Mouse (Mus musculus): ENCODE data around the gene C1qtnf5. TPM values are rescaled to one million over a fixed set of nuclear protein-coding genes. Genes with fewer than 3 reads are reported as not detected.
"Not testable (repeated sequence)": the region's sequence is repeated elsewhere in the genome, so short reads cannot be mapped to it uniquely, and the experiment has no call there.

The C1qtnf5 gene
- polyA plus RNA-seq, 1 experiment from 2014 or later: 5.7 TPM

DNA sequence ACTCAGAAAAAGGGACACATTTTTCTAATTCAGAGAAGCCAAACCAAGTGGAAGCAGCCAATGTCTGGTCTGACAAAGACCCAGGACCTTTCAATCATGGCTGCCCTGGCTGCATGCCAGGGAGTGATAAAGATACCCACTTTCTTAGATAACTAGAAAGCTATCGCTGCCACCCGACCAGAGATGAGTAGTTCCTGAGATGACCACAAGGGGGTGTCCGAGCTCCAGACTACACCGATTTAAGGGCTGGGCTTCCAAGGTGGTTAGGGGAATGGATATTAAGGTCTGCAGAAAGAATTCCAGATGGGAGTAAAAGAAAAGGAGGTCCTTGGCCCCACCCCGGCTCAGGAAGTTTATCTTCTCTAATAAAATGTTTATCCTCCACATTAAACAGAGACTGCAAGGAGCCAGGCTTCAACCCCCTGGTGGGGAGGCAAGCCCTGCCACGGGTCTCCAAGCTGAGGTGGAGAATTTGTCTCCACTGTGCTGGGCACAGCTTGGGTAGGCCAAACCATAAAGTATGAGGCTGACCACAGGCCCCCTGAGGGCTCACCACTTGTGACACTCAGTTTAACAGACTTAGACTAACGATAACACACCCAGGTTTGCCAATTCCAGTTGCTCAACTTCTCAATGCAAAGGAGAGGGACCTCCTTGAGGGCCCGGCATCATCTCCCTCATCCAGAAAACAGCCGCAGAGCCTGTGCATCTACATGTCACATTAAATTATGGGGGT is 2.5 kb downstream of the C1qtnf5 start:
- Histone ChIP-seq H3K4me3 (ENCODE audit: low read length) (peak overlapping the region; percentile 22), H3K27ac (ENCODE audit: low read length) (0 out of 2 replicates have a peak overlapping the region, but pooled peaks have one; percentile 4)
- WGBS: 21% methylated on average over 9 of the region's 9 CpGs

DNA sequence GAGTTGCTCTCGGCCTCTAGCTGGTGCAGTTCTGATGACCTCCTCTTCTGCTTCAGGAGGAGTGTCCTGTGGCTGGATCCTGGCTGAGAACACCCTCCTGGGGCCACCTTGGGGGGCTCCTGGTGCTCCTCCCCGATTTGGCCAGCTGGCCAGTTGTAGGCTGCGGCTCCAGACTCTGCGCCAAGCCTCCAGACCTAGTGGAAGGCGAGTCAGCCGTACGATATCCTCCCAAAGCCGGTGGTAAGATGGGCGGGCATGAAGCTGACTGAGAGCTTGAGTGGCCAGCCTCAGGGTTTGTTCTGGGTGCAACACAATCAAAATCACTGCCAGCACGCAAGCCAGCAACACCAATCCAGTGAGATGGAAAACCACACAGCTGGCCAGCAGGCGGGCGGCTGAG is 4.9 kb downstream of the C1qtnf5 start:
- ATAC-seq (ENCODE audit: low FRiP score, low TSS enrichment); H3K9me3 ChIP-seq (ENCODE audit: low read length); H3K9ac ChIP-seq (replicated peaks; ENCODE audit: low read length); H3K27me3 ChIP-seq (ENCODE audit: insufficient read depth, low read length); H3K36me3 ChIP-seq (ENCODE audit: insufficient read depth, low read length); H3K27ac ChIP-seq (ENCODE audit: low read length): not testable (repeated sequence)
- 49% methylated on average over 10 of the region's 12 CpGs for WGBS
- Histone ChIP-seq H3K4me1 (ENCODE audit: insufficient read depth, low read length) (peaks cover 44% of the 10 kb centered on the region), H3K4me3 (ENCODE audit: low read length) (peak overlapping the region; percentile 83; the same call in 1 of the 2 replicates), H3K4me2 (replicated peaks; ENCODE audit: low read depth, low read length) (peak overlapping the region; percentile 52)

More for the DNA sequence above, 2.5 kb downstream of the C1qtnf5 start:
- H3K4me1 ChIP-seq (ENCODE audit: insufficient read depth, low read length): peaks cover 57% of the 10 kb centered on the region
- peaks cover 17% of the 10 kb centered on the region for H3K36me3 ChIP-seq (ENCODE audit: insufficient read depth, low read length)
- H3K9me3 ChIP-seq (ENCODE audit: low read length): no peaks in the 10 kb centered on the region
- peak overlapping the region; percentile 47 for H3K4me2 ChIP-seq (replicated peaks; ENCODE audit: low read depth, low read length)
- no peak for ATAC-seq (ENCODE audit: low FRiP score, low TSS enrichment)
- no peaks in the 10 kb centered on the region for H3K27me3 ChIP-seq (ENCODE audit: insufficient read depth, low read length)
- H3K9ac ChIP-seq (replicated peaks; ENCODE audit: low read length): peak overlapping the region; percentile 48

DNA sequence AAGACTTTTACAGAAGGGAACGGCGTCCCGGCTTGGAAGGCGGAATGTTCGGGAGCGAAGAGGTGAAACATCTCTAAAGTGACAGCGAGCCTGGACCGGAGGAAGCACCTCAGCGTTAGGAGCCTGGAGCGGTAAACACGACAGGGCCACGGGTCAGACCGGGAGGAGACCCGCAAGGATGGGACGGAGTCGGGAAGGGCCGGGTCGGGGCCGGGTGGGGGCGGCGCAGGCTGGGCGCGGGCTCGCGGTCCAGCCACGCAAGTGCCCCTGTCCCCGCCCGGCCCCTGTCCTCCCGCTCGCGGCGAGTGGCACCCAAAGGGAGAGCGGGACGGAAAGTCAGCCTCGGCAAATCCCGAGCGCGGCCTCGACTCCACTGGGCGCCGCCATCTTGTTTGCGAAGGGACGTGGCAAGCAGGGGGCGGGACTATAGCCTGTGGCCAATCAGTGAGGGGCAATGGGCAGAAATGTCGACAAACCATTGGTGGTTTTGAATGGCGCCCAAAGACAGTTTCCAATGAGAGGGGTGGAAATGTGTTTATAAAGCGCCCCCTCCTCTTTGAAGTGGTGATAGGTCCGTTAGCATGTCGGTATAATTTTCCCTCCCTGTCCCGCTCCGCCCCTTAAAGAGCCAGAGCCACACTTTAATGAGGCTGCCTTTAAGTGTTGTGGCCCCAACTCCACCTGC is 6.2 kb downstream of the C1qtnf5 start, which contains the start of the genes Gm49380 and Rnf26:
Gm49380 (minus strand) TSS at position 396 of the 685 bp plus-strand sequence.
Rnf26 (minus strand) TSS at position 413 of the 685 bp plus-strand sequence.
- Histone ChIP-seq H3K27me3 (ENCODE audit: insufficient read depth, low read length) (no peaks in the 10 kb centered on the region), H3K4me2 (replicated peaks; ENCODE audit: low read depth, low read length) (peak within 1 kb of the TSS; percentile 52), H3K9me3 (ENCODE audit: low read length) (no peaks in the 10 kb centered on the region), H3K9ac (replicated peaks; ENCODE audit: low read length) (peak within 1 kb of the TSS; percentile 90), H3K4me1 (ENCODE audit: insufficient read depth, low read length) (peaks cover 30% of the 10 kb centered on the region), H3K4me3 (ENCODE audit: low read length) (peak within 1 kb of the TSS; percentile 83), H3K36me3 (ENCODE audit: insufficient read depth, low read length) (peaks cover 6% of the 10 kb centered on the region), H3K27ac (ENCODE audit: low read length) (peak within 1 kb of the TSS; percentile 82)
- ATAC-seq (ENCODE audit: low FRiP score, low TSS enrichment): peak; percentile 94
- under 1% methylated on average over 51 of the region's 51 CpGs for WGBS

DNA sequence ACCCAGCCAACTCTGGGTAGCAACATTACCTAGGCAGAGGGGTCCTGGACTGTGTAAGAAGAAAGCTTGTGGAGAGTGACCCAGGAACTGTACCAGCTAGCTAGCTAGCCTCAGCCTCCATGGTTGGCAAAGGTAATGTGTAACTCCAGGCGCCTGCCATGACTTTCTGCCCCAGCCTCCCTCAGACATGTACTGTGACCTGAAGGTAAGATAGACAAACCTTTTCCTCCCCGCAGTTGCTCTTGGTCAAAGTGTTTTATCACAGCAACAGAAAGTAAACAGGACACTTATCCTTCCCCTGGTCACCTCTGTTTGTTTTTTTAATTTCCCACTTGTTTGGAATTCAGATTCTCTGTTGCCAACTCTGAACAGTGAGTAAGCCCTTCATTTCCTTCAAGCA is 7.4 kb downstream of the C1qtnf5 start:
- WGBS: 88% methylated on average over 2 of the region's 2 CpGs
- Histone ChIP-seq H3K4me1 (ENCODE audit: insufficient read depth, low read length) (peaks cover 18% of the 10 kb centered on the region), H3K9ac (replicated peaks; ENCODE audit: low read length) (no peak overlapping the region), H3K4me2 (replicated peaks; ENCODE audit: low read depth, low read length) (no peak overlapping the region), H3K9me3 (ENCODE audit: low read length) (no peaks in the 10 kb centered on the region), H3K36me3 (ENCODE audit: insufficient read depth, low read length) (peaks cover 6% of the 10 kb centered on the region), H3K27ac (ENCODE audit: low read length) (no peak overlapping the region), H3K27me3 (ENCODE audit: insufficient read depth, low read length) (no peaks in the 10 kb centered on the region), H3K4me3 (ENCODE audit: low read length) (no peak overlapping the region)
- no peak for ATAC-seq (ENCODE audit: low FRiP score, low TSS enrichment)

DNA sequence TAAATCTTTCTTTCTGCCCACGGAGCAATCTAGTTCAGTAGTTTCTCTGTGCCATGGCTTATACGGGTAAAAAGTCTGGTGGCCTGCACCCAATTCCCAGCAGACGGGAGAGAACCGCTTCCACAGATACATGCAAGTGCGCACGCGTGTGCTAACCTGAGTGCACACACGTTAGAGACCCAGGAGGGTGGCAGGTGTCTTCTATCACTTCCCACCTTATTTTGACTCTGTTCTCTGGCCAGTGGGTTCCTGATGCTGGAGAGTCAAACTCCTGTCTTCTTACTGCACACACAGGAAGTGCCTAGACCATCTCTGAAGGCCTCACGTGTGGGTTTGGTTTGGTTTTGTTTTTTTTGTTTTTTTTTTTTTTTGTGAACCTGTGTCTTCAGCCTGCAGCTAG is 8.6 kb downstream of the C1qtnf5 start:
- ATAC-seq (ENCODE audit: low FRiP score, low TSS enrichment): no peak
- Histone ChIP-seq H3K36me3 (ENCODE audit: insufficient read depth, low read length) (no peaks in the 10 kb centered on the region), H3K4me1 (ENCODE audit: insufficient read depth, low read length) (peaks cover 7% of the 10 kb centered on the region), H3K27me3 (ENCODE audit: insufficient read depth, low read length) (no peaks in the 10 kb centered on the region), H3K4me2 (replicated peaks; ENCODE audit: low read depth, low read length) (no peak overlapping the region), H3K27ac (ENCODE audit: low read length) (no peak overlapping the region), H3K4me3 (ENCODE audit: low read length) (no peak overlapping the region), H3K9me3 (ENCODE audit: low read length) (no peaks in the 10 kb centered on the region), H3K9ac (replicated peaks; ENCODE audit: low read length) (no peak overlapping the region)
- 85% methylated on average over 9 of the region's 9 CpGs for WGBS

DNA sequence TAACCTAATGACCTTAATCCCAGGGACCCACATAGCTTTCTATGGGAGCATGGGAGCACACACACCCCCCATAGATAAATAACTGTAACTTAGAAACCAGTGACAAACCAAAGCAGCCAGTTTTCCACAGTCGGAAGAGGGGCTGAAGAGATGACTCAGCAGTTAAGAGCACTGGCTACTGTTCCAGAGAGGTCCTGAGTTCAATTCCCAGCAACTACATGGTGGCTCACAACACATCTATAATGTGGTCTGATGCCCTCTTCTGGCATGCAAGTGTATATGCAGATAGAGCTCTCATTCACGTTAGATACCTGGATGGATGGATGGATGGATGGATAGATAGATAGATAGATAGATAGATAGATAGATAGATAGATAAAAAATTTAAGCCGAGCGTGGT is 9.1 kb downstream of the C1qtnf5 start:
- H3K9me3 ChIP-seq (ENCODE audit: low read length): no peaks in the 10 kb centered on the region
- 90% methylated on average over 4 of the region's 4 CpGs for WGBS
- peaks cover 4% of the 10 kb centered on the region; the same call in 1 of the 2 replicates for H3K4me1 ChIP-seq (ENCODE audit: insufficient read depth, low read length)
- H3K4me3 ChIP-seq (ENCODE audit: low read length): no peak overlapping the region
- no peaks in the 10 kb centered on the region for H3K36me3 ChIP-seq (ENCODE audit: insufficient read depth, low read length)
- no peak overlapping the region for H3K27ac ChIP-seq (ENCODE audit: low read length)
- no peak for ATAC-seq (ENCODE audit: low FRiP score, low TSS enrichment)
- no peak overlapping the region for H3K4me2 ChIP-seq (replicated peaks; ENCODE audit: low read depth, low read length)
- no peaks in the 10 kb centered on the region for H3K27me3 ChIP-seq (ENCODE audit: insufficient read depth, low read length)
- no peak overlapping the region for H3K9ac ChIP-seq (replicated peaks; ENCODE audit: low read length)

DNA sequence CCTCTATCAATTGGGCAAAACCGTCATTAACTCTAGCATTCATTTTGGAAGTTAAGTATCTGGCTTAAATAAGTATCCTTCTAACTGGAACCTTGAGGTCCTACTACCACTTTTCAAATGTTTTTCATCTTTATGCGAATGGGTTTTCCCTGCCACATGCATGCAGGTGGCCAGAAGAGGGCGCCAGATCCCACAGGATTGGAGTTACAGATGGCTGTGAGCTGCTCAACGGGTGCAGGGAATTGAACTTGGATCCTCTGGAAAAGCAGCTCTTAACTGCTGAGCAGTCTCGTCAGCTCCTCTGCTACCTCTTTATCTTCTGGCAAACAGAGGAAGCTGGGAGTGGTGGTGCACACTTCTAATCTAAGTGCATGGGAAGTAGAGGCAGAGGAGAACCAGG is 12.0 kb downstream of the C1qtnf5 start:
- 55% methylated on average over 5 of the region's 5 CpGs for WGBS
- Histone ChIP-seq H3K4me2 (replicated peaks; ENCODE audit: low read depth, low read length) (no peak overlapping the region), H3K36me3 (ENCODE audit: insufficient read depth, low read length) (no peaks in the 10 kb centered on the region), H3K4me1 (ENCODE audit: insufficient read depth, low read length) (no peaks in the 10 kb centered on the region), H3K27me3 (ENCODE audit: insufficient read depth, low read length) (no peaks in the 10 kb centered on the region), H3K27ac (ENCODE audit: low read length) (no peak overlapping the region), H3K9ac (replicated peaks; ENCODE audit: low read length) (no peak overlapping the region), H3K4me3 (ENCODE audit: low read length) (no peak overlapping the region), H3K9me3 (ENCODE audit: low read length) (no peaks in the 10 kb centered on the region)
- ATAC-seq (ENCODE audit: low FRiP score, low TSS enrichment): no peak

DNA sequence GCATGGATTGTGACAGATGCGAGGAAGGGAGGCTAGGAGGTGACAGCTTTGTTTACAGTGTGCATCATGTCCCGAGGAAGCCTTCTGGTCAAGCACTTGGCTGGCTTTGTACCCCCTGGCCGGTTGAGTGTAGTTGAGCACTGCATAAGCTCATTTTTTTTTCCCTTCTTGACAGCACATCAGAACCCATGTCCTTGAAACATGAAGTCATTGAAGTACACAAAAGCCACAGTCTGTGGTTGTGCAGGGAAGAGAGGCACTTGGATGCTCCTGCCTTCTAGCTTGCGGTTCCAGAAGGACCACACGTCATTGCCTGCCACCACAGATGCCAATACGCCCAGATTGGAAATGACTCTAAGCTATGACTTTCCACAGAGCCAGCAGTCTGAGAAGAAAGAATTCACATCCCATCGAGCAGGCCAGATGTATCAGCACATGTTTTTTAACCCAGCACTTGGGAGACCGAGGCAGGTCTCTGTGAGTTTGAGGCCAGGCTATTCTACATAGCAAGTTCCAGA is 13.0 kb downstream of the C1qtnf5 start:
- no peak overlapping the region for H3K4me3 ChIP-seq (ENCODE audit: low read length)
- WGBS: 75% methylated on average over 8 of the region's 8 CpGs
- no peaks in the 10 kb centered on the region for H3K27me3 ChIP-seq (ENCODE audit: insufficient read depth, low read length)
- no peaks in the 10 kb centered on the region for H3K36me3 ChIP-seq (ENCODE audit: insufficient read depth, low read length)
- no peaks in the 10 kb centered on the region for H3K9me3 ChIP-seq (ENCODE audit: low read length)
- no peak overlapping the region for H3K4me2 ChIP-seq (replicated peaks; ENCODE audit: low read depth, low read length)
- H3K9ac ChIP-seq (replicated peaks; ENCODE audit: low read length): no peak overlapping the region
- ATAC-seq (ENCODE audit: low FRiP score, low TSS enrichment): no peak
- no peak overlapping the region for H3K27ac ChIP-seq (ENCODE audit: low read length)
- H3K4me1 ChIP-seq (ENCODE audit: insufficient read depth, low read length): peaks cover 4% of the 10 kb centered on the region

DNA sequence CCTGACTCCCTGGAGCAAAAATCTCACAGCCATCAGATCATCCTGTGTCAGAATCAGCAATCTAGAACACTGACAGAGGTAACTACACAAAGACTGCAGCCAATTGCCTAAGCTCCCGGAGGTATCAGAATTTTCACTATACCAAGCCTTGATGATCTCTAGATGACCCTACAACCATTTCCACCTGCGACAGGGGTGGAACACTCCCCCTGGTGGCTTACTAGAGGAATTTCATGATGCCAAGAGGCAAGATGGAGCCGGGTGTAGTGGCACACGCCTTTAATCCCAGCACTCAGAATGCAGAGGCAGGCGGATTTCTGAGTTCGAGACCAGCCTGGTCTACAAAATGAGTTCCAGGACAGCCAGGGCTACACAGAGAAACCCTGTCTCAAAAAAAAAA is 17.3 kb downstream of the C1qtnf5 start:
- H3K4me2 ChIP-seq (replicated peaks; ENCODE audit: low read depth, low read length): no peak overlapping the region
- no peak overlapping the region for H3K4me3 ChIP-seq (ENCODE audit: low read length)
- H3K27ac ChIP-seq (ENCODE audit: low read length): no peak overlapping the region
- ATAC-seq (ENCODE audit: low FRiP score, low TSS enrichment): no peak
- 79% methylated on average over 6 of the region's 6 CpGs for WGBS
- no peak overlapping the region for H3K9ac ChIP-seq (replicated peaks; ENCODE audit: low read length)
- H3K9me3 ChIP-seq (ENCODE audit: low read length): no peaks in the 10 kb centered on the region
- H3K4me1 ChIP-seq (ENCODE audit: insufficient read depth, low read length): peaks cover 28% of the 10 kb centered on the region
- no peaks in the 10 kb centered on the region for H3K27me3 ChIP-seq (ENCODE audit: insufficient read depth, low read length)
- no peaks in the 10 kb centered on the region for H3K36me3 ChIP-seq (ENCODE audit: insufficient read depth, low read length)

DNA sequence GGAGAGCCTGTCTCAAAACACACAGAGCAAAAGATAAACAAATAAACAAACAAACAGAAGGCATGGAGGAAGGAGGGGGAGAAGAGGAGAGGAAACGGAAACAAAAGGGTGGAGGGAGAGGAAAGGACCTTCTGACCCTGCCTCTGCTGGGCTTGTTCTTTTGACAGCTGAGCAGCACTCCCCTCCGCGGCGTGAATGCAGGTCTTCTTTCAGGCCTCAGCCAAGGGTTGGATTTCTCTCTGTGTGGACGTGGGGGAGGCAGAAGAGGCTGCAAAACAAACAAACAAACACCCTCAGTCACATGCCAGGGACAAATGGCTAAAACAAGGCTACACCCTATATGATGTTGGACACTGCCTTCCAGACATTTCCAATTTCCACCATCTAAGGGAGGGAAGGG is 18.0 kb downstream of the C1qtnf5 start:
- H3K4me2 ChIP-seq (replicated peaks; ENCODE audit: low read depth, low read length): no peak overlapping the region
- no peaks in the 10 kb centered on the region for H3K27me3 ChIP-seq (ENCODE audit: insufficient read depth, low read length)
- H3K4me3 ChIP-seq (ENCODE audit: low read length): no peak overlapping the region
- peak overlapping the region; percentile 37 for H3K27ac ChIP-seq (ENCODE audit: low read length)
- no peaks in the 10 kb centered on the region for H3K36me3 ChIP-seq (ENCODE audit: insufficient read depth, low read length)
- no peaks in the 10 kb centered on the region for H3K9me3 ChIP-seq (ENCODE audit: low read length)
- H3K9ac ChIP-seq (replicated peaks; ENCODE audit: low read length): 0 out of 2 replicates have a peak overlapping the region, but pooled peaks have one; percentile 25
- H3K4me1 ChIP-seq (ENCODE audit: insufficient read depth, low read length): peaks cover 35% of the 10 kb centered on the region
- ATAC-seq (ENCODE audit: low FRiP score, low TSS enrichment): no peak
- 20% methylated on average over 5 of the region's 5 CpGs for WGBS

Data from kidney, embryonic 16.5 days (tissue).